Mouse (Mus musculus) embryonic stem cell, embryonic (primary cell): ENCODE results near the gene Plxna1.

Source experiments
- CTCF ChIA-PET, 4 experiments: fragments of 300-600 bp in 2 of 4; fragments of 350-600 bp in 2 of 4; sonication (Branson Sonifier 250); formaldehyde crosslinking; loops; one replicate each; lab custom pipeline; 2022; ENCODE audit warnings: inconsistent platforms in 2 of 4; lab: Charles Lee
- POLR2A ChIA-PET, 4 experiments: fragments of 300-600 bp in 2 of 4; fragments of 350-600 bp in 2 of 4; sonication (Branson Sonifier 250); formaldehyde crosslinking; loops; one replicate each; lab custom pipeline; 2022; ENCODE audit warnings: antibody characterized with exemption in 4 of 4, inconsistent platforms in 1 of 4; lab: Charles Lee

The Plxna1 gene

GRCm38 (mm10) chr6:89310236-89310635, 52.2 kb downstream of the Plxna1 start:
- POLR2A ChIA-PET, result interaction anchor here in 2 of 4 experiments (1.5 to 2.5 kb wide), 4 partner anchors 14 to 54 kb away, joined by 4 to 9 read pairs (median 4); no protein-coding TSS in a partner anchor
- CTCF ChIA-PET, result interaction anchor here in 3 of 4 experiments (0.6 to 0.7 kb wide), 3 partner anchors 23 to 1266 kb away, joined by 3 to 4 read pairs (median 3); no protein-coding TSS in a partner anchor

- CTCF ChIA-PET, result interaction anchor here in 1 of 4 experiments (0.9 kb wide), 1 partner anchor 11 kb away, joined by 3 read pairs; no protein-coding TSS in a partner anchor
- POLR2A ChIA-PET, result interaction anchor here in 3 of 4 experiments (0.6 to 3.4 kb wide), 16 partner anchors 9 to 1305 kb away, joined by 3 to 17 read pairs (median 4); partner anchors contain the start of gene Plxna1 (in 1 of the 3)
Observed at GRCm38 (mm10) chr6:89308213-89308973, 54.0 kb downstream of the Plxna1 start.

GRCm38 (mm10) chr6:89304375-89305058, 57.9 kb downstream of the Plxna1 start:
- POLR2A ChIA-PET, result interaction anchor here in 3 of 4 experiments (0.6 to 2.0 kb wide), 7 partner anchors 9 to 259 kb away, joined by 3 to 9 read pairs (median 4); no protein-coding TSS in a partner anchor
- CTCF ChIA-PET, result no interaction called here

GRCm38 (mm10) chr6:89299818-89300217, 62.6 kb downstream of the Plxna1 start:
- ChIA-PET CTCF (no interaction called here), POLR2A (interaction anchor here in 1 of 4 experiments (1.5 to 3.2 kb wide), 2 partner anchors 12 to 13 kb away, joined by 6 to 12 read pairs; no protein-coding TSS in a partner anchor)

GRCm38 (mm10) chr6:89296909-89297695, 65.3 kb downstream of the Plxna1 start:
- CTCF ChIA-PET, result interaction anchor here in 3 of 4 experiments (0.5 kb wide), 3 partner anchors 17 to 1138 kb away, joined by 3 to 8 read pairs (median 4); no protein-coding TSS in a partner anchor
- POLR2A ChIA-PET, result interaction anchor here in 2 of 4 experiments (0.6 to 3.2 kb wide), 3 partner anchors 10 to 19 kb away, joined by 4 to 12 read pairs (median 4); no protein-coding TSS in a partner anchor

- POLR2A ChIA-PET, result interaction anchor here in 1 of 4 experiments (1.5 kb wide), 1 partner anchor 12 kb away, joined by 4 read pairs; no protein-coding TSS in a partner anchor
Observed at GRCm38 (mm10) chr6:89296001-89296709, 66.3 kb downstream of the Plxna1 start.

GRCm38 (mm10) chr6:89294621-89295020, 67.8 kb downstream of the Plxna1 start:
- CTCF ChIA-PET, result no interaction called here
- POLR2A ChIA-PET, result no interaction called here

More at GRCm38 (mm10) chr6:89296001-89296709, 66.3 kb downstream of the Plxna1 start:
- CTCF ChIA-PET, result no interaction called here

GRCm38 (mm10) chr6:89291494-89291893, 70.9 kb downstream of the Plxna1 start:
- CTCF ChIA-PET, result interaction anchor here in 1 of 4 experiments (0.9 to 1.4 kb wide), 3 partner anchors 14 to 375 kb away, joined by 3 to 5 read pairs (median 4); partner anchors contain the start of gene Plxna1
- POLR2A ChIA-PET, result interaction anchor here in 3 of 4 experiments (0.6 to 2.5 kb wide), 13 partner anchors 10 to 251 kb away, joined by 3 to 11 read pairs (median 5); partner anchors contain the start of gene Plxna1 (in 1 of the 3)

GRCm38 (mm10) chr6:89288156-89288555, 74.3 kb downstream of the Plxna1 start:
- POLR2A ChIA-PET, result interaction anchor here in 2 of 4 experiments (0.7 to 3.7 kb wide), 15 partner anchors 10 to 355 kb away, joined by 3 to 17 read pairs (median 4); partner anchors contain the start of genes Plxna1 (in 1 of the 2) and Txnrd3 (in 1 of the 2)
- CTCF ChIA-PET, result interaction anchor here in 1 of 4 experiments (0.7 kb wide), 1 partner anchor 243 kb away, joined by 3 read pairs; no protein-coding TSS in a partner anchor

GRCm38 (mm10) chr6:89286700-89287428, 75.6 kb downstream of the Plxna1 start:
- CTCF ChIA-PET, result interaction anchor here in 2 of 4 experiments (0.5 to 0.6 kb wide), 2 partner anchors 23 to 357 kb away, joined by 3 to 4 read pairs; no protein-coding TSS in a partner anchor
- POLR2A ChIA-PET, result interaction anchor here in 3 of 4 experiments (0.6 to 3.7 kb wide), 31 partner anchors 8 to 495 kb away, joined by 3 to 17 read pairs (median 4); partner anchors contain the start of genes Plxna1 (in 2 of the 3), Mcm2 (in 1 of the 3) and Txnrd3 (in 1 of the 3)

- ChIA-PET CTCF (no interaction called here), POLR2A (interaction anchor here in 3 of 4 experiments (0.6 to 3.7 kb wide), 22 partner anchors 8 to 359 kb away, joined by 3 to 17 read pairs (median 4); partner anchors contain the start of genes Plxna1 (in 2 of the 3) and Txnrd3 (in 1 of the 3))
Observed at GRCm38 (mm10) chr6:89286286-89286655, 76.1 kb downstream of the Plxna1 start.

- POLR2A ChIA-PET, result interaction anchor here in 3 of 4 experiments (0.5 to 3.7 kb wide), 21 partner anchors 10 to 1431 kb away, joined by 3 to 17 read pairs (median 4); partner anchors contain the start of genes Gata2 (in 1 of the 3), Tpra1 (in 1 of the 3) and Txnrd3 (in 1 of the 3)
- CTCF ChIA-PET, result interaction anchor here in 3 of 4 experiments (0.6 kb wide), 3 partner anchors 26 to 349 kb away, joined by 3 read pairs; no protein-coding TSS in a partner anchor
Observed at GRCm38 (mm10) chr6:89285561-89286285, 76.7 kb downstream of the Plxna1 start.

GRCm38 (mm10) chr6:89285116-89285515, 77.3 kb downstream of the Plxna1 start:
- ChIA-PET POLR2A (interaction anchor here in 3 of 4 experiments (0.5 to 3.7 kb wide), 20 partner anchors 9 to 1431 kb away, joined by 3 to 17 read pairs (median 4); partner anchors contain the start of genes Gata2 (in 1 of the 3), Plxna1 (in 1 of the 3), Tpra1 (in 1 of the 3) and Txnrd3 (in 1 of the 3)), CTCF (interaction anchor here in 1 of 4 experiments (0.6 kb wide), 1 partner anchor 26 kb away, joined by 3 read pairs; no protein-coding TSS in a partner anchor)

GRCm38 (mm10) chr6:89283095-89283494, 79.3 kb downstream of the Plxna1 start:
- ChIA-PET CTCF (no interaction called here), POLR2A (interaction anchor here in 1 of 4 experiments (1.4 kb wide), 1 partner anchor 26 kb away, joined by 4 read pairs; no protein-coding TSS in a partner anchor)

- ChIA-PET POLR2A (interaction anchor here in 3 of 4 experiments (0.6 to 1.4 kb wide), 9 partner anchors 8 to 779 kb away, joined by 3 to 9 read pairs (median 4); partner anchors contain the start of gene Abtb1 (in 1 of the 3)), CTCF (interaction anchor here in 1 of 4 experiments (0.6 kb wide), 1 partner anchor 138 kb away, joined by 3 read pairs; no protein-coding TSS in a partner anchor)
Observed at GRCm38 (mm10) chr6:89282626-89283025, 79.8 kb downstream of the Plxna1 start.
